Mouse (Mus musculus): Measurements from ENCODE around the gene Fbxo11. TPM values are rescaled to one million over a fixed set of nuclear protein-coding genes. Genes with fewer than 3 reads are reported as not detected.
"Not testable (repeated sequence)": the region's sequence is repeated elsewhere in the genome, so short reads cannot be mapped to it uniquely, and the experiment has no call there.

The Fbxo11 gene
- polyA plus RNA-seq, 1 experiment from 2014 or later, result 19.4 TPM

DNA sequence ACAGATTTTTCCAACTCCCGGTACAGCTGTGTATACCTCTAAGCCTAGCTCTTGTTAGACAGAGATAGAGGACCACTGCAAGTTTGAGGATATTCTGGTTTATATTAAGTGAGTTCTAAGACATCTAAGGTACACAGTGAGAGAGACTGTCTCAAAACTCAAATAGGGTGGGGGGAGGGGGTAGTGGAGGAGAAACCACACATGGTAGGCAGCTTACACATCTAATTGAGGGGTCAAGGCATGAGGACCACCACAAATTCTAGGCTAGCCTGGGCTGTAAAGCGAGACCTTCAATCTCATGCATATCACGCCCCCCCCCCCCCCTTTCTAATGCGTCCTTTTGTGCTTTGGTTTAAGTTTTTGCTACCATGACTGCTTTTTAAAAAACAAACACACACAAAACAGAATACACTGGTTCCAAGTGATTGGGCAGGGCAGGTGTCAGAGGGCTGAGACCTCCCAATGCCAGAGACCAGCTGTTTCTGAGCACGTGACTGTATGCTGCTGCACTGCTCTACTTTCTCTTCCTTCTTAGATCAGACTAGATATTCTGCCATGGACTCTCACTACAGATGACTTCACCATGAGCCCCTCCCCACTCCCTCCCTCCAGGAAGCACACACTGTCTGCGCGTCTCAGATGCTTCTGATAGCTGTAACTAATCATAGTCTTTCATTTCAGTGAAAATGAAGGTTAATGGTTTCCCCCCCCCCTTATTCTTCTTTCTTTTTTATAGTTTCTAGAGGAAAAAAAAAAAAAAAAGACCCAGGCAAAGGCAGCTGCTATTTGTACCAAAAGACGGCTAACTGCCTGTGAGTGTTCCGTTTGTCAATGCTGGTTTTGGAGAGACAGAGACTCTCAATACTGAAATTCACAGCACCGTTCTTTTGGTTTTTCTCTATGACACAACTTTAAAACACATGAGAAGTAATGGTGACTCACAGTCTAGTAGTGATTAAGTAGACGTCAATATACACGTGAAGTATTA lies 22.7 kb downstream of the Fbxo11 start:
- no peak overlapping the region for H3K4me2 ChIP-seq
- no peaks in the 10 kb centered on the region for H3K9me3 ChIP-seq
- no peak for ATAC-seq (ENCODE audit: insufficient number of reproducible peaks, insufficient read depth, low FRiP score, low TSS enrichment, low read depth)
- no peak overlapping the region for H3K4me3 ChIP-seq
- H3K36me3 ChIP-seq, result peaks cover 3% of the 10 kb centered on the region; the same call in 1 of the 2 replicates
- H3K27me3 ChIP-seq, result no peaks in the 10 kb centered on the region
- no peak overlapping the region for H3K9ac ChIP-seq
- H3K27ac ChIP-seq, result no peak overlapping the region
- 0 out of 2 replicates have a peak, but pooled peaks cover 16% of the 10 kb centered on the region for H3K4me1 ChIP-seq
- WGBS, result 53% methylated on average over 12 of the region's 12 CpGs

DNA sequence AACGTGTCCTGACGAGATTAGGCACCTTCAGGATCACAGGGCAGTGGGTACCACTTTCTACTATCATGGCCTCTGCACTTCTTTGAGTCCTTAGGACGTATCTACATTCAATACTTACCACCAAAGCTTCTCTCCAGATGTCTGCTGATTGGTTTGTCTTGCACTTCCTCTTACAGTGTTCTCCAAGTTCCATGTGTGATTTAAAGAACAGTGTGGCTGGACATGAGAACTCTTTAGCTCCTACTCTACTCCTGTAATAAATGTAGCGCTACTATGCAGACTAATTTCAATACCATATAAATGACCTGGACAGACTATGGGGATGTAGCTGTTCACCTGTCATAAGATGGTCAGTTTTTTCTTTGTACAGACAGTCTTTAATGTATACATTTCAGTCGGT lies 24.3 kb downstream of the Fbxo11 start:
- WGBS, result 88% methylated on average over 5 of the region's 5 CpGs
- Histone ChIP-seq H3K9ac (no peak overlapping the region), H3K4me3 (no peak overlapping the region), H3K27me3 (no peaks in the 10 kb centered on the region), H3K36me3 (peaks cover 3% of the 10 kb centered on the region; the same call in 1 of the 2 replicates), H3K9me3 (no peaks in the 10 kb centered on the region), H3K4me1 (0 out of 2 replicates have a peak, but pooled peaks cover 13% of the 10 kb centered on the region), H3K4me2 (no peak overlapping the region), H3K27ac (no peak overlapping the region)
- ATAC-seq (ENCODE audit: insufficient number of reproducible peaks, insufficient read depth, low FRiP score, low TSS enrichment, low read depth), result no peak

DNA sequence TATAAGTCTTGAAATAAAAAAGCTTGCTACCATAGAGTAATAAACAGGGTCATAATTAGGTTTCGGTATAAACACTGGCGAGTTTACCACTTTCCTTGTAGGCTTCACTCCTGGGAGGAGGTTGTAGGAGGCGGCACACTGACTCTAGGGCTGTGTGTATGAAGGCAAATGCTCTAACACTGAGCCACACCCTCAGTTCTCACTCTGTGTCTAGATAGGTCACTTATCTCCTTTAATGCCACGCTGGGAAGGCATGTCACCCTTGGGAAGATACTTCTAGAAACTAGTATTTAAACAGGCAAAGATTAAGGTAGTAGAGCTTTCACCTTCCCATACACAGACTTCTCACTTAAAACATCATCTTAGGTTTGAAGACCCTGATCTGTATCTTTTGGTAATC lies 30.7 kb downstream of the Fbxo11 start:
- Histone ChIP-seq H3K9me3 (no peaks in the 10 kb centered on the region), H3K9ac (no peak overlapping the region), H3K4me3 (no peak overlapping the region), H3K4me1 (no peaks in the 10 kb centered on the region), H3K36me3 (no peaks in the 10 kb centered on the region), H3K4me2 (no peak overlapping the region), H3K27me3 (no peaks in the 10 kb centered on the region), H3K27ac (no peak overlapping the region)
- WGBS, result 92% methylated on average over 4 of the region's 4 CpGs
- ATAC-seq (ENCODE audit: insufficient number of reproducible peaks, insufficient read depth, low FRiP score, low TSS enrichment, low read depth), result no peak

DNA sequence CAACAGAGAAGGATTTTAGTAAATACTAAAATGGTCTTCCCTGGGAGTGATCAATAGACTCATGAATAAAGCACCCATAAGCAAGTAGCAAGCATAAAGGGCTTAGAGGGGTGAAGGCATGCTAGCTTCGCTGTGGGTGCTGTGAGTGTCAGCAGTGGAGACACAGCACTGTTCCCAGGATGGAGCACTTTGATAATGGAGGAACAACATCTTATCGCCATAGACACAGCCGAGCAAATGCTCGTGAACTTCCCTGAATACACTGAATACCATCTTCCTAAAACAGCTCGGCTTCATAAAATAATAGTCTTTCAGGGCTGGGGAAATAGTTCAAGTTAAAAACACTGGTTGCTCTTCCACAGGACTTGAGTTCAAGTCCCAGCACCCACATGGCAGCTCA lies 33.3 kb downstream of the Fbxo11 start:
- 92% methylated on average over 5 of the region's 5 CpGs for WGBS
- Histone ChIP-seq H3K4me2 (no peak overlapping the region), H3K27me3 (no peaks in the 10 kb centered on the region), H3K4me3 (no peak overlapping the region), H3K36me3 (no peaks in the 10 kb centered on the region), H3K9ac (no peak overlapping the region), H3K4me1 (0 out of 2 replicates have a peak, but pooled peaks cover 3% of the 10 kb centered on the region), H3K27ac (no peak overlapping the region), H3K9me3 (no peaks in the 10 kb centered on the region)
- no peak for ATAC-seq (ENCODE audit: insufficient number of reproducible peaks, insufficient read depth, low FRiP score, low TSS enrichment, low read depth)

DNA sequence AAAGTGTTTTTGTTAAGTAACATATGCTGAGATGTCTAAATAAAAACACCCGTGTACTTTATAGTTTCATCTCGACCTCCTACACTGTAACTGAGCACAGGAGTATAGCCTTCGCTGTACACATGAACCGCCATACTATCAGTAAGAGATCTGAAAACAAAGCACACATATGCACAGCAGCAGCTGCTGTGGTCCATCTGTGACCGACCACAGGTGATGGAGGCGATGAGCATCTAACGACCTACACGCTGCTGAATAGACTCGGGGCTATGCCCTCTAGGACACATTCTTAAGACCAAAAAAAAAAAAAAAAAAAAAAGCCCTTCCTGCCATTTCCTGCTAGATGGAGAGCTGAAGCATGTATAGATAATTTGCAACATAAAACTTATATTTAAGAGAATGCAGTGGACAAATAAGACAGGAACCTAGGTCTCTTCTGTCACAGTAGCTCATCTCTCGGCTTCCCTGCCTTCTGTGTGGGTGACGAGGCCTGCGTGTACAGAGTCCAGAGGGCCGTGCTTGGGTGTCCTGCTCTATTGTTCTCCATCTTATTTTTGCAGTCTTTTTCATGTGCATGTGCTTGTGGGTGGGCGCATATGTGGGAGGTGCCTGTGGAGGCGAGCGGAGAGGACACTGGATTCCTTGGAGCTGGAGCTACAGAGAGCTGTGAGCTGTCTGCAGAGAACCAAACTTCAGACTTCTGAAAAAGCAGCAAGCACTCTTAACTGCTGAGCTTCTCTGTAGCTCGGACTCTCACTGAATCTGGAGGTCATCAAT lies 35.7 kb downstream of the Fbxo11 start:
- Histone ChIP-seq H3K27me3 (no peaks in the 10 kb centered on the region), H3K4me1 (0 out of 2 replicates have a peak, but pooled peaks cover 4% of the 10 kb centered on the region), H3K4me2 (no peak overlapping the region), H3K27ac (no peak overlapping the region), H3K9me3 (no peaks in the 10 kb centered on the region), H3K4me3 (no peak overlapping the region), H3K36me3 (no peaks in the 10 kb centered on the region), H3K9ac (no peak overlapping the region)
- ATAC-seq (ENCODE audit: insufficient number of reproducible peaks, insufficient read depth, low FRiP score, low TSS enrichment, low read depth), result no peak
- WGBS, result 88% methylated on average over 17 of the region's 17 CpGs

DNA sequence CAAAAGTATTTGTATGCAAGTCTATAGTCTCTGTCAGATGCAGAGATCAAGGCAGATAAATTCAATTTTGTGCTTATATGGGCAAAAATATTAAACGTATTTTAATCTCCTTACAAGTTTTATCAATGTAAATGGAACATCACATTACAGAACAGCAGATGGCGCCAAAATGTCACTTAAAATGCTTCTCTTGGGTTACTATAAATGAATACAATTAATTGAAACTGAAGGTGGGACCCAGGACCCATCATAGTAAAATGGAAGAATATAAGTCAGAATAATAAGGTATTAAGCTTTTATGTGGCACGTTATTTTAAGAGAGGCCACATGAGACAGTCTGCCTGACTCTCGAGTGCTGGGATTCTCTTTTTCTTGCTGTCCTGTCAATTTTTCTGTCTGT lies 39.9 kb downstream of the Fbxo11 start:
- no peak overlapping the region for H3K4me3 ChIP-seq
- no peak for ATAC-seq (ENCODE audit: insufficient number of reproducible peaks, insufficient read depth, low FRiP score, low TSS enrichment, low read depth)
- no peaks in the 10 kb centered on the region for H3K9me3 ChIP-seq
- H3K9ac ChIP-seq, result no peak overlapping the region
- H3K4me1 ChIP-seq, result 0 out of 2 replicates have a peak, but pooled peaks cover 4% of the 10 kb centered on the region
- no peak overlapping the region for H3K27ac ChIP-seq
- no peak overlapping the region for H3K4me2 ChIP-seq
- 42% methylated on average over 4 of the region's 4 CpGs for WGBS
- no peaks in the 10 kb centered on the region for H3K36me3 ChIP-seq
- H3K27me3 ChIP-seq, result no peaks in the 10 kb centered on the region

DNA sequence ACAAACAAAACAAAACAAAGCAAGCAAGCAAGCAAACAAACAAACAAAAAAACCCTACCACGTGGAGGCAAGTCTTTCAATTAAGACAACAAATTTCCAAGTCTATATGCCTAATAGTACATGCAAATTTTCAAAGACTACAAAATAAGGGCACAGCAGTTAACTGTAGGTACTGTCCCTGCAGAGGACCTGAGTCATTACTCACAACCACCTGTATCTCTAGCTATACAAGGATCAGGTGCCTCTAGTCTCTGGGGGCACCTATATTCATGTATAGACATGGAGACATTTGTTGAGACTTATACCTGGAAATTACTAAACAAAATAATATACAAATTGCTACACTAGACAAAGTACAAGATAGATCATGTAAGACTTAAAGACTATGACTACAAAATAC lies 41.2 kb downstream of the Fbxo11 start:
- 83% methylated on average over 1 of the region's 1 CpGs for WGBS
- Histone ChIP-seq H3K4me1 (peaks cover 12% of the 10 kb centered on the region), H3K27me3 (no peaks in the 10 kb centered on the region), H3K9me3 (no peaks in the 10 kb centered on the region), H3K9ac (no peak overlapping the region), H3K4me2 (no peak overlapping the region), H3K36me3 (no peaks in the 10 kb centered on the region), H3K27ac (no peak overlapping the region), H3K4me3 (no peak overlapping the region)
- ATAC-seq (ENCODE audit: insufficient number of reproducible peaks, insufficient read depth, low FRiP score, low TSS enrichment, low read depth), result no peak

DNA sequence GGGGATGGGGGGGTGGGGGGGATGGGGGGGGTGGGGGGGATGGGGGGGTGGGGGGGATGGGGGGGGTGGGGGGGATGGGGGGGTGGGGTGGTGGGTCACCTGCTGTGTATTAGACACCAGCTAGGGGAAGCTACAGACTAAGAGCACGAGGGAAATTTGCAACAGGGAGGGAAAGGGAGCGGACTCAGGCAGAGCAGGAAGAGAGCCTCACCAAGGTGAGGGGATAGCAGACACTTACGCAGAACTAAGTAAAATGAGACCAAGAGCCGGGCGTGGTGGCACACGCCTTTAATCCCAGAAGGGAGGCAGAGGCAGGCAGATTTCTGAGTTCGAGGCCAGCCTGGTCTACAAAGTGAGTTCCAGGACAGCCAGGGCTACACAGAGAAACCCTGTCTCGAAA lies 49.1 kb downstream of the Fbxo11 start:
- not testable (repeated sequence) for H3K9me3 ChIP-seq; H3K27ac ChIP-seq; ATAC-seq (ENCODE audit: insufficient number of reproducible peaks, insufficient read depth, low FRiP score, low TSS enrichment, low read depth); H3K27me3 ChIP-seq; H3K4me2 ChIP-seq; H3K4me3 ChIP-seq; H3K9ac ChIP-seq
- Histone ChIP-seq H3K36me3 (peaks cover 44% of the 10 kb centered on the region), H3K4me1 (peaks cover 15% of the 10 kb centered on the region)
- 91% methylated on average over 8 of the region's 8 CpGs for WGBS

DNA sequence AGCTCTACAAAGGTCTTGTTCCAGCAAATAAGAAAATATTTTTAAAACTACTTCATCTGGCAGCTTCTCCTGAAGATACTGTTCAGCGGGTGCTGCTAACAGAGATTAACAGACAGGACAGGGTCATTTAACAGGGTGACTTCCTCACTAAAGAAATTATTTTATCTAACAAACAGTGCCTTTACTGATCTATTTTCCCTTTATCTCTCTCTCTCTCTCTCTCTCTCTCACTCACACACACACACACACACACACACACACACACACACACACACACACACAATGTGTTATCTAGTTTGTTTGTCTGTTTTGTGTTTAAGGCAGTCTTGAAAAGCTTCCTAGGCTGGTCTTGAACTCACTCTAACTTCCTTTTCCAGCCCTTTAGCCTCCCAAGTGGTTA lies 50.6 kb downstream of the Fbxo11 start:
- peaks cover 57% of the 10 kb centered on the region for H3K36me3 ChIP-seq
- no peak overlapping the region for H3K4me2 ChIP-seq
- H3K9me3 ChIP-seq, result no peaks in the 10 kb centered on the region
- no peaks in the 10 kb centered on the region for H3K27me3 ChIP-seq
- ATAC-seq (ENCODE audit: insufficient number of reproducible peaks, insufficient read depth, low FRiP score, low TSS enrichment, low read depth), result no peak
- WGBS, result 89% methylated on average over 1 of the region's 1 CpGs
- no peak overlapping the region for H3K27ac ChIP-seq
- H3K4me3 ChIP-seq, result no peak overlapping the region
- peaks cover 11% of the 10 kb centered on the region for H3K4me1 ChIP-seq
- no peak overlapping the region for H3K9ac ChIP-seq

DNA sequence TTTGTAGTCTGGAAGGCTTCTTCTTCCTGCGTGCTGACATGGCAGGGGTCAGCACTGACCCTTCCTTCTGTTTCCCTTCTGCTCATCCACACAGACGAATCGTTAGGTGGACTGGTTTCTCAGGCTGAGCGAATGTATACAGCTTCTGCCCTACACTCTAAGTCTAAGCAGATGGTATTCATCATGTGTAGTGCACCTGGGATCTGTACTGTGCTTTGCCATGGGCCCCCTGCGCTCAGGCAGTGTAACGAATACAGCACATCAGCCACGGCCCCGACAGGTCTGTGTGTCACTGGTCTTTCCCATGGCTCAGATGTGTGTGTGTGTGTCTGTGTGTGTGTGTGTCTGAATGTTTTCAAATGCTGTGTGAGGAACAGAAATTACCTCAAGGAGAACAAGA lies 58.1 kb downstream of the Fbxo11 start:
- H3K36me3 ChIP-seq, result peaks cover 76% of the 10 kb centered on the region
- no peak overlapping the region for H3K4me3 ChIP-seq
- no peak overlapping the region for H3K9ac ChIP-seq
- no peak overlapping the region for H3K27ac ChIP-seq
- ATAC-seq (ENCODE audit: insufficient number of reproducible peaks, insufficient read depth, low FRiP score, low TSS enrichment, low read depth), result no peak
- no peaks in the 10 kb centered on the region for H3K27me3 ChIP-seq
- H3K4me1 ChIP-seq, result no peaks in the 10 kb centered on the region
- WGBS, result 53% methylated on average over 8 of the region's 8 CpGs
- H3K4me2 ChIP-seq, result no peak overlapping the region
- no peaks in the 10 kb centered on the region for H3K9me3 ChIP-seq

DNA sequence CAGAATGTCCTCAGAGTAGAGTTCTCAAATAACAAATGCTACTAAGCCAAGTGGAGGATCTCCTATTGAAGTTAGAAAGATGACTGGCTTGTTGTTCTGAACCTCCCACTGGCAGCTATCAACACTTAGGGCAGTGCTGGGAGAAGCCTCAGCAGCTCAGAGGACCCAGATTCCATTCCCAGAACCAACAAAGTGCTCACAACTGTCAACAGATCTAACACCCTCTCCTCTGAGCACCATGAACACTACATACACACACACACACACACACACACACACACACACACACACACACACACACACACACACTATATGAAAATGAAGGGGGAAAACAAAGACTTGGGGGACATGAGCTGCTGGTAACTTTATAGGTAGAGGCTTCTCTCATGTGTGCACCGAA lies 60.2 kb downstream of the Fbxo11 start:
- H3K27ac ChIP-seq, result no peak overlapping the region
- H3K27me3 ChIP-seq, result no peaks in the 10 kb centered on the region
- H3K4me1 ChIP-seq, result no peaks in the 10 kb centered on the region
- no peaks in the 10 kb centered on the region for H3K9me3 ChIP-seq
- ATAC-seq (ENCODE audit: insufficient number of reproducible peaks, insufficient read depth, low FRiP score, low TSS enrichment, low read depth), result no peak
- no peak overlapping the region for H3K9ac ChIP-seq
- no peak overlapping the region for H3K4me3 ChIP-seq
- H3K4me2 ChIP-seq, result no peak overlapping the region
- 96% methylated on average over 1 of the region's 1 CpGs for WGBS
- peaks cover 74% of the 10 kb centered on the region for H3K36me3 ChIP-seq

All from embryonic facial prominence, embryonic 13.5 days (tissue).